Mouse (Mus musculus): Measurements from ENCODE around the gene Kif1c. TPM values are rescaled to one million over a fixed set of nuclear protein-coding genes. Genes with fewer than 3 reads are reported as not detected.

Kif1c gene
- polyA plus RNA-seq, 1 experiment from 2014 or later, result 10.2 TPM

Small RNAs within 50 kb of the gene (microRNA-seq; reads per million reads assigned to microRNA genes)
- gene Gm22760 (not detected), gene Mir6925 (not detected)

Other genes with a start within 250 kb of the Kif1c start
- gene Med11, start 248.6 kb upstream of the Kif1c start, polyA plus RNA-seq (2014; fragmentation: Nextera tagmentation; extraction: Ambion mirVana), result 46.5 and 50.1 TPM in 2 replicates
- 0.15 and 0.41 TPM in 2 replicates for gene Zmynd15, start 241.1 kb upstream of the Kif1c start, polyA plus RNA-seq (2014; fragmentation: Nextera tagmentation; extraction: Ambion mirVana)
- gene Cxcl16, start 240.6 kb upstream of the Kif1c start, polyA plus RNA-seq (2014; fragmentation: Nextera tagmentation; extraction: Ambion mirVana), result 1.0 and 1.4 TPM in 2 replicates
- 0.49 and 0.64 TPM in 2 replicates for gene Tm4sf5, start 195.3 kb upstream of the Kif1c start, polyA plus RNA-seq (2014; fragmentation: Nextera tagmentation; extraction: Ambion mirVana)
- 0.55 TPM in 1 of 2 replicates, not detected in the other for gene Vmo1, start 185.9 kb upstream of the Kif1c start, polyA plus RNA-seq (2014; fragmentation: Nextera tagmentation; extraction: Ambion mirVana)
- 0.39 and 0.50 TPM in 2 replicates for gene Gltpd2, start 181.4 kb upstream of the Kif1c start, polyA plus RNA-seq (2014; fragmentation: Nextera tagmentation; extraction: Ambion mirVana)
- 964 and 999 TPM in 2 replicates for gene Psmb6, start 175.2 kb upstream of the Kif1c start, polyA plus RNA-seq (2014; fragmentation: Nextera tagmentation; extraction: Ambion mirVana)
- not detected in 2 replicates for gene Gm40193, start 167.6 kb upstream of the Kif1c start, polyA plus RNA-seq (2014; fragmentation: Nextera tagmentation; extraction: Ambion mirVana)
- 2.4 and 3.9 TPM in 2 replicates for gene Pld2, start 160.5 kb upstream of the Kif1c start, polyA plus RNA-seq (2014; fragmentation: Nextera tagmentation; extraction: Ambion mirVana)
- 21.2 and 22.7 TPM in 2 replicates for gene Mink1, start 137.7 kb upstream of the Kif1c start, polyA plus RNA-seq (2014; fragmentation: Nextera tagmentation; extraction: Ambion mirVana)
- not detected in 2 replicates for gene 4930544D05Rik, start 84.7 kb upstream of the Kif1c start, polyA plus RNA-seq (2014; fragmentation: Nextera tagmentation; extraction: Ambion mirVana)
- not detected in 2 replicates for gene Chrne, start 81.3 kb upstream of the Kif1c start, polyA plus RNA-seq (2014; fragmentation: Nextera tagmentation; extraction: Ambion mirVana)
- gene Gp1ba, start 61.4 kb upstream of the Kif1c start, polyA plus RNA-seq (2014; fragmentation: Nextera tagmentation; extraction: Ambion mirVana), result 1.2 and 1.3 TPM in 2 replicates
- gene Rnf167, start 53.3 kb upstream of the Kif1c start, polyA plus RNA-seq (2014; fragmentation: Nextera tagmentation; extraction: Ambion mirVana), result 89.5 and 99.1 TPM in 2 replicates
- gene Slc25a11, start 53.1 kb upstream of the Kif1c start, polyA plus RNA-seq (2014; fragmentation: Nextera tagmentation; extraction: Ambion mirVana), result 141 and 148 TPM in 2 replicates
- gene Pfn1, start 45.9 kb upstream of the Kif1c start, polyA plus RNA-seq (2014; fragmentation: Nextera tagmentation; extraction: Ambion mirVana), result 2,040 and 2,092 TPM in 2 replicates
- 49.4 and 53.3 TPM in 2 replicates for gene Eno3, start 43.3 kb upstream of the Kif1c start, polyA plus RNA-seq (2014; fragmentation: Nextera tagmentation; extraction: Ambion mirVana)
- 156 and 173 TPM in 2 replicates for gene Spag7, start 31.1 kb upstream of the Kif1c start, polyA plus RNA-seq (2014; fragmentation: Nextera tagmentation; extraction: Ambion mirVana)
- gene Camta2, start 12.4 kb upstream of the Kif1c start, polyA plus RNA-seq (2014; fragmentation: Nextera tagmentation; extraction: Ambion mirVana), result 8.2 and 11.8 TPM in 2 replicates
- gene Inca1, start 393 bp upstream of the Kif1c start, polyA plus RNA-seq (2014; fragmentation: Nextera tagmentation; extraction: Ambion mirVana), result 0.71 and 0.96 TPM in 2 replicates
- 5.8 and 6.3 TPM in 2 replicates for gene Zfp3, start 63.7 kb downstream of the Kif1c start, polyA plus RNA-seq (2014; fragmentation: Nextera tagmentation; extraction: Ambion mirVana)
- not detected in 2 replicates for gene Scimp, start 112.0 kb downstream of the Kif1c start, polyA plus RNA-seq (2014; fragmentation: Nextera tagmentation; extraction: Ambion mirVana)
- gene Rabep1, start 144.2 kb downstream of the Kif1c start, polyA plus RNA-seq (2014; fragmentation: Nextera tagmentation; extraction: Ambion mirVana), result 33.0 and 33.8 TPM in 2 replicates